Mouse (Mus musculus) central nervous system, embryonic 11.5 days (tissue): Measurements from ENCODE around the gene Olfr1252. TPM values are rescaled to one million over a fixed set of nuclear protein-coding genes. Genes with fewer than 3 reads are reported as not detected.

Experiments used
- polyA plus RNA-seq: library from polyadenylated mRNA; depleted of rRNA; stranded (reverse); fragments of >200 nt; gene quantifications from 2 replicates; pipeline ENCODE4 v1.2.3, GENCODE M21; 2012; rRNA removed

Olfr1252 gene
- not detected in 2 replicates for polyA plus RNA-seq

DNA sequence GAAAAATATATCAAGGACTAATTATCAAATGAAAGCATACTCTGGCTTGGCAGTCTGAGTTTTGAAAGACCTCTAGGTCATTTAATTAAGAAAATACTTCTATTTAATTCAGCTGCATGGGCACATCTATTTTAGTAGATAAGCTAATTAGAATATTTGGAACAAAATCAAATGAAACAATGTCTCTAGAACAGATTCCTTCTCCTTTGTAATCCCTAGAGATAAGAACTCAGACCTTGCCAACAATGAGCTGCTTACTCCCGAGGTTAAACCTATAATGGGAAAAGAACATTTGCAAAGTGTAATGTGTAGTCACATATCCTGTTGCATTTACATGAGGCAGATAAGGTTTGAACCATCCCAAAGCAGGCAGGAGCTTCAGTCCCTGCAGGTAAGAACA is at the start of gene Olfr1252:
Gene Olfr1252, minus strand, starts transcription at position 101 of the 400 bp plus-strand sequence.

DNA sequence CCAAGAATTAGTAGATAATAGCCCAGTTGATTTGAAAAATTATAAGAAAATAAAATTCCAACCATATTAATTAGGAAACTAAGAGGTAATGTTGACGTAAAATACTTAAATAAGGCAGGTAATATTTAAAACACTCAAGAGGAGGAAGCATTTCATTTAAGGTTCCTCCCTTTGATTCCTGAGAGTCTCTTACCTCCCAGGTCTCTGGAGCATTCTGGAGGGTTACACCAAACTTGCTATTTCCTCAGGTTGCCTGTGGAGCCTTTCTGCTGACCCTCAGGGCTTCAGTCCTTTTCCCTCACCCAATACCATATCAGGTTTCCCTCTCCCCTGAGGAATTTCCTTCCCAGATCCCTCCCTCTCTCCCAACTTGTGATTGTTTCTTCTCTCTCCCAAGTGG is 32.2 kb upstream of the Olfr1252 start, which contains the start of gene Olfr1253:
Gene Olfr1253, minus strand, starts transcription at position 101 of the 400 bp plus-strand sequence.

DNA sequence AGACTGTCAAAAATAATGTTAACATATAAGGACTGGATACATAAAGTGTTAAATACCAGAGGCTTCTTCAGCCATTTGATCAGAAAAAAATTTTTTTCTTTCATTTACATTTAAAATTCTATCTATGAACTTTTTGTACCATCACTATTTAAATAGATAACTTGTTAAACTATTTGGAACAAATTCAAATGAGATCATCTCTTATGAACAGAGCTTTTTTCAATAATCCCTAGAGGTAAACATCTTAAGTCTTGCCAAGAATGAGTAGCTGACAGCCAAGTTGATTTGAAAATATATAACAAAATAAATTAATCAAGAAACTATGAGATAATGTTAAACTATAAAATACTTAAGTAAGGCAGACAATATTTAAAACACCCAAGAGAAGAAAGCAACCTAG is 53.0 kb downstream of the Olfr1252 start, which contains the start of gene Olfr1251:
Gene Olfr1251, minus strand, starts transcription at position 101 of the 400 bp plus-strand sequence.

Other genes starting within 250 kb of the Olfr1252 start
- gene Olfr1241, start 237.9 kb downstream of the Olfr1252 start, polyA plus RNA-seq, result not detected in 2 replicates
- gene Olfr1242, start 226.7 kb downstream of the Olfr1252 start, polyA plus RNA-seq, result not detected in 2 replicates
- gene Olfr1243, start 193.5 kb downstream of the Olfr1252 start, polyA plus RNA-seq, result not detected in 2 replicates
- not detected in 2 replicates for gene Olfr1245, start 146.6 kb downstream of the Olfr1252 start, polyA plus RNA-seq
- not detected in 2 replicates for gene Olfr1246, start 131.9 kb downstream of the Olfr1252 start, polyA plus RNA-seq
- not detected in 2 replicates for gene Olfr1247, start 110.9 kb downstream of the Olfr1252 start, polyA plus RNA-seq
- not detected in 2 replicates for gene Olfr1248, start 106.8 kb downstream of the Olfr1252 start, polyA plus RNA-seq
- not detected in 2 replicates for gene Olfr1249, start 90.0 kb downstream of the Olfr1252 start, polyA plus RNA-seq
- not detected in 2 replicates for gene Olfr1250, start 63.5 kb downstream of the Olfr1252 start, polyA plus RNA-seq
- gene Olfr1251, start 53.1 kb downstream of the Olfr1252 start, polyA plus RNA-seq, result not detected in 2 replicates
- not detected in 2 replicates for gene Olfr1253, start 32.1 kb upstream of the Olfr1252 start, polyA plus RNA-seq
- gene Olfr1254, start 68.6 kb upstream of the Olfr1252 start, polyA plus RNA-seq, result not detected in 2 replicates
- gene Olfr1255, start 87.0 kb upstream of the Olfr1252 start, polyA plus RNA-seq, result not detected in 2 replicates
- not detected in 2 replicates for gene Olfr1256, start 116.5 kb upstream of the Olfr1252 start, polyA plus RNA-seq
- not detected in 2 replicates for gene Olfr48, start 123.2 kb upstream of the Olfr1252 start, polyA plus RNA-seq
- gene Olfr1257, start 153.4 kb upstream of the Olfr1252 start, polyA plus RNA-seq, result not detected in 2 replicates
- gene Olfr1258, start 202.3 kb upstream of the Olfr1252 start, polyA plus RNA-seq, result not detected in 2 replicates
- not detected in 2 replicates for gene Olfr1259, start 223.7 kb upstream of the Olfr1252 start, polyA plus RNA-seq
- not detected in 2 replicates for gene Olfr1260, start 249.3 kb upstream of the Olfr1252 start, polyA plus RNA-seq